Mouse (Mus musculus): ENCODE results near the gene Gm17604. TPM values are rescaled to one million over a fixed set of nuclear protein-coding genes. Genes with fewer than 3 reads are reported as not detected.

Gene Gm17604
- not detected in 2 replicates for polyA plus RNA-seq (2012; rRNA removed)

DNA sequence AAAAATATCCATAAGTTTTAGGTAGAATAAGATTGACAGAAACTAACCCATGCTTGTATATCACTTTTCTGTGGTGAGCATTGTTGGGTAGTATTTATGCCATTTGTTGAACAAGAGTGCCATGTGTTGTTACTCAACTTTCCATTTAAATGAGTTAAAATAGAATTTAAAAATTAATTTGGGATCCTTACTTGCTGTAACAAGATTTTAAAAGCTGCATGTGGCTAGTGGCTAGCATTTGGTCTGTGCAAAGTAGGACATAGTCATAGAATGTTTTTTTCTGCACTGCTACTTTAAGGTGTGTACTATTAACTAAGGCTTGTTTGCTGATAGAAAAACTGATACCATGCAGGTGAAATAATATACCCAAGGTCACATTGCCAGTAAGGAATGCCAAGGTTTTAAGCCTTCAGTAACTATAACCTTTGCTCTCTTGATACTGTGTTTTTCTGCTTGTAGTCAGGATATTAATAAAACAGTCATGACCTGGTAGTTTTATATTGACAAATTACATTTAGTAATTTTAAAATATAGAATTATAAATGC lies at the start of gene Gm17604:
TSS of gene Gm17604 (minus strand) at position 51 of the 546 bp plus-strand sequence.
- DNase-seq (ENCODE audit: low read depth): no peak

DNA sequence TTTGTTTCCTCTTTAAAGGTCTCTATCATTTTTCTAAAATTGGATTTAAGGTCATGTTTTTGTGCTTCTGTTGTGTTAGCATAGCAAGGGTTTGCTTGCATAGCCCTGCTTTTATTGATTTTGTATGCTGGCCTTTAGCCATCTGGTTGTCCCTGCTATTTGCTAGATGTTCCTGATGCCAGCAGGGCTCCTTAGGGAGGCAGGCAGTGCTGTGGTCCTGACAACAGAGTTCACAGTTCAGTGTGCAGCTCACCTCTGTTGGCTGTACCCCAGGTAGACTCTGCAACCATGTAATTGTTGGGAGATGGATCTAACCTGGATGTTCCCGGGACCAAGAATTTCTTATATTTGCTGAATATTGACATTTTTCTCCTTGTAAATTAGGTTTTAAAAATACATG lies 45.3 kb upstream of the Gm17604 start:
- DNase-seq (ENCODE audit: low read depth): no peak

DNA sequence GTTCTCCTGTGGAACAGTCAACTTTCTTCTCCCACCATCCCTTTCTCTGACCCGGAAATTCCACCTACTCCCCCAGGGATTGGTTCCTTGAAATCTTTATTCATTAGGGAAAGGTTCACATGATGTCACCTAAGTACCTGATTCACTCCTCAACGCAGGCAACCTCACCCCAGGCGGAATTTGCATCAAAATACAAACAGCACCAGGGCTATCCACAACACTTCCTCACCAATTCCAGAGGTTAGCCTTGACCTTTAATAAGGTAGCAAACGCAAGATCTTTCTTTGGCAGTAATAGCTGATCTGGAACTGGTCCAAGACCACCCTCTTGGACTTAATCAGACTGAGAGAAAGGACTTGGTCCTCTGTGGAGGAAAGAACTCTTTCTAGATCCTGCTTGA lies 1.5 kb downstream of the Gm17604 start:
- no peak for DNase-seq (ENCODE audit: low read depth)

DNA sequence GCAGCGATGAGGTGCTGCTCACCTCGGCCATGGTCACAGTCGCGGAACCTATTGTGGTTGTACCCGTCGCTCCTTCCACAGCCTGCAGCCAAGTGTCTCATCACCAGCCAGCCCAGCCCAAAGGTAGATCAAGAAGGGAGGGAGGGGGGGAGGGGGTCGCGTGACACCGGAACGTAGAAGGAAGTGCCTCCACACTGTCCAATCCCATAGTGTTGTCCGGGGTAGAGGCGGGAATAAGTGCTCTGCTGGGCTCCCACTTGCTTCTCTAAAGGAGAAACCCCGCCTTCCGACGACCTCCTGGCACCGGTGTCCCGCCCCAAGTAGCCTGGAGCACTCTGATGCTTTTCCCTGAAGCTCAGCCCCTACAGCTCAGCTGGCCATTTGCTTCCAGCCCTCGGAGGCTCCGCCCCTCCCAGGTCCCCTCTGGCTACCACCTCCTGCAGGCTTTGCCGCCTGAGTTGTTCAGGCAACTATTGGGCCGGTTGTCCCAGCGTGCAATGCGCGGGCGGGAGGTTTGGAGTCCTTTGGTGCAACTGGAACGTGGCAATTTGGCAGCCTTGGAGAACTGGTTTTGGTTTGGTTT lies 24.3 kb downstream of the Gm17604 start, which contains the start of the genes Mospd2 and Fancb:
TSS of gene Mospd2 (minus strand) at position 183 of the 583 bp plus-strand sequence.
TSS of gene Fancb (plus strand) at position 400 of the 583 bp plus-strand sequence.
- DNase-seq (ENCODE audit: low read depth): no peak

DNA sequence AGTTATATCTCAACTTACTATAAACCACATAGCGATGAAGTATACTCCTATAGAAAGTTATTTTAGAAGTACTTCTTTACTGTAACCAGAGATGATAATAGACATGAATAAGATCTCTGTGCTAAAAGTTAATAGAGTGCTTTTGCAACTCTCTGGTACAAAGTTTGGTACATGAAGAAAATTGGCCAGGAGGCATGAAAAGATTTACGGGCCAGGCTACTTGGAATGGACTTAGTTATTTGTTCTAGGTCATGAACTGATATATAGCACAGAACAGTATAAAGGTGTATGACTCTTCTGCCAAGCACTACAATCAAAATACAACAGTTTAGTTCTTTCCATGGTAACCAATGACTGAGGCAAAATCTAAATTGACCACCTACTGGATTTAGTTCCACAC lies 25.8 kb downstream of the Gm17604 start:
- no peak for DNase-seq (ENCODE audit: low read depth)

DNA sequence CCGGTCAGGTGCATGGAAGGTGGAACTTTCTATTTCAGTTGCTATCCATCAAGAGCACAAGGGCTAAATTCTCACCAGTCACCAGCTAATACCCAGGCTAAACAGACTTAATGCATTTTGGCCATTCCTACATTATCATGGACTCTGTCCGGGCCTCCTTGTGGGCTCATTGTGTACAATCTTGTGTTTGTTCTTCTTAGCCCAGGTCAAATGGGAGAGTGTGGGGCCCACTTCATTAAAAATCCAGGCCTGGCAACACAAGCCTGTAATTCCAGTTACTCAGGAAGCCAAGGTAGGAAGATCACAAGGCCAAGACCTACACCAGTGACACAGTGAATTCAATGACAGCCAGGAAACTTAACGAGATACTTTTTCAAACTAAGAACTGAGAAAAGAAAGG lies 33.4 kb downstream of the Gm17604 start:
- no peak for DNase-seq (ENCODE audit: low read depth)

DNA sequence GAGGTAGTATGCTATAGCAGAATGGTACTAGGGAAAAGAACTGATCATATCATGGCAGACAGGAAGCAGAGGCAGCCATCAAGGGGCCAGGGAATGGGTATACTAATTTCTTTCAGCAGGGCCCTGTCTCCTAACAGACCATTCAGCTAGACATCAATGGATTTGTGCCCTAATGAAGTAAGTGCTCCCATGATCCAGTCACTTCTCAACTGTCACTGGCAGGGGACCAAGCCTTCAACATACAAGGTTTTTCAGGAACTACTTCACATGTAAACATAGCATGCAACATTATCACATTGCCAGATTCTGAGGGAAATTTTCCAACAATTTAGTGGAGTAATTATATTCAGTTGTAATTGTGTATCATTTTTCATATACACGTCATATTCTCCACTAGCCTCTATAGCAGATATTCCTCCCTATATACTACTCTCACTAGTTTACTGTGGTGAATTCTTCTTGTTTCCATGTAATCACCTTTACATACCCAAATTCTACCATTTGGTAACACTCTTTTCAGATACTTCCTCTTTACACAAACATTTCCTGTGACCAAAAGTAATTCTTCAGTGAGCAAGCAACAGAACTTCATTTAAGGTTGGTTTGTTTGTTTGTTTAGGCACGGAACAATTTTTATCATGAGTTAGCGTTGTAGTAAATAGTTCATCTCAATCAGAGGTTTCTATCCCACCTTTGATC lies 38.7 kb downstream of the Gm17604 start:
- DNase-seq (ENCODE audit: low read depth): no peak

Other genes with a start within 250 kb of the Gm17604 start
- gene Mospd2, start 24.5 kb downstream of the Gm17604 start, polyA plus RNA-seq (2012; rRNA removed): 17.1 and 17.5 TPM in 2 replicates
- gene Fancb, start 24.2 kb downstream of the Gm17604 start, polyA plus RNA-seq (2012; rRNA removed): 0.76 and 1.1 TPM in 2 replicates